ENCODE assay signal across 17 mouse cellular contexts in the genomic region with DNA sequence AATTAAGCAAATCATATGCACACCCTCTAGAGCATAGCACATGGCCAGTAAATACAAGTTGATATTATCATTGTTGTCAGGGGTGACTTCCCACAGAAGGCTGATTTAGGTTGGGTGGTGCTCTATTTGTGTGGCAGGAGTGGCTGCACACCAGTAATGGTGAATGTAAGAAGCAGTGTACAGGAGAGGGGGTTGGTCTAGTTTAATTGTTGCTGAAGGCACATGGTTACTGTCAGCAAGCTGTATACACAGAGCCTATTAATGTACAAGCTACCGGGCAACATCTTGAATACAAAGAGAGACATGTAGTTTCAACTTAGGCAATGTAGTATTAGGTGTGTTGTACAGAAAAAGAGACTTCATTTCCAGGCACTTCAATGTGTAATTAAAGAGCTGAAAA.
DNase-seq lines count a peak whose midpoint lies in the region; ATAC-seq and TF ChIP-seq lines count a peak whose summit lies in the region.
"Had no signal": no experiment of that assay in that cellular context is flagged by ENCODE, and none has a peak within 500 bp of the region (broad histone marks: within the 10 kb centered on the region; RNA-seq: fewer than 3 reads in every experiment).

No protein-coding gene starts in this region.

- TF ChIP-seq CTCF in intestine, postnatal 0 days (IDR thresholded peaks at IDR 0.05; ENCODE audit: low read depth), result no peak

- H3K4me3 ChIP-seq in intestine, embryonic 15.5 days (replicated peaks), result no peak overlapping the region
- no peak overlapping the region for H3K4me3 ChIP-seq in intestine, postnatal 0 days (ENCODE audit: low read depth, low read length)
- no peak overlapping the region for H3K4me3 ChIP-seq in midbrain, embryonic 15.5 days
- no peak overlapping the region for H3K4me3 ChIP-seq in midbrain, embryonic 13.5 days (replicated peaks)
- H3K4me3 ChIP-seq in forebrain, embryonic 14.5 days (ENCODE audit: low read depth, low read length), result no peak overlapping the region
- no peak overlapping the region for H3K4me3 ChIP-seq in intestine, embryonic 16.5 days (ENCODE audit: low read length)
- H3K4me3 ChIP-seq: embryonic facial prominence, embryonic 10.5 days; heart, embryonic 13.5 days had no signal

- H3K36me3 ChIP-seq in intestine, embryonic 15.5 days, result no peaks in the 10 kb centered on the region
- H3K36me3 ChIP-seq in intestine, postnatal 0 days (ENCODE audit: control insufficient read depth, insufficient read depth), result no peaks in the 10 kb centered on the region
- H3K36me3 ChIP-seq in midbrain, embryonic 15.5 days (replicated peaks), result no peaks in the 10 kb centered on the region
- H3K36me3 ChIP-seq in midbrain, embryonic 13.5 days, result no peaks in the 10 kb centered on the region
- no peaks in the 10 kb centered on the region for H3K36me3 ChIP-seq in forebrain, embryonic 14.5 days (ENCODE audit: control insufficient read depth, insufficient read depth, low read length)
- H3K36me3 ChIP-seq in intestine, embryonic 16.5 days (ENCODE audit: control insufficient read depth, insufficient read depth, low read length), result no peaks in the 10 kb centered on the region
- H3K36me3 ChIP-seq: embryonic facial prominence, embryonic 10.5 days; heart, embryonic 13.5 days had no signal

- H3K4me1 ChIP-seq in intestine, embryonic 15.5 days (replicated peaks), result no peaks in the 10 kb centered on the region
- H3K4me1 ChIP-seq in intestine, postnatal 0 days (replicated peaks; ENCODE audit: control insufficient read depth, insufficient read depth, low read length), result no peaks in the 10 kb centered on the region
- no peaks in the 10 kb centered on the region for H3K4me1 ChIP-seq in midbrain, embryonic 15.5 days
- H3K4me1 ChIP-seq in midbrain, embryonic 13.5 days (replicated peaks), result no peaks in the 10 kb centered on the region
- H3K4me1 ChIP-seq in forebrain, embryonic 14.5 days (ENCODE audit: control insufficient read depth, insufficient read depth, low read length), result no peaks in the 10 kb centered on the region
- H3K4me1 ChIP-seq in intestine, embryonic 16.5 days (ENCODE audit: control insufficient read depth, insufficient read depth, low read length), result no peaks in the 10 kb centered on the region
- H3K4me1 ChIP-seq: heart, embryonic 13.5 days had no signal

- ATAC-seq in intestine, embryonic 15.5 days, result peak; percentile 20; the same call in 1 of the 2 replicates
- no peak for ATAC-seq in intestine, postnatal 0 days
- ATAC-seq in midbrain, embryonic 15.5 days (replicated peaks), result 0 out of 2 replicates have a peak, but pooled peaks have one; percentile 48
- no peak for ATAC-seq in midbrain, embryonic 13.5 days
- peak; percentile 32; the same call in 1 of the 2 replicates for ATAC-seq in forebrain, embryonic 14.5 days
- peak; percentile 56; the same call in 1 of the 2 replicates for ATAC-seq in intestine, embryonic 16.5 days
- ATAC-seq: hindbrain, postnatal 0 days had no signal

- no peaks in the 10 kb centered on the region for H3K9me3 ChIP-seq in intestine, embryonic 15.5 days
- no peaks in the 10 kb centered on the region for H3K9me3 ChIP-seq in intestine, postnatal 0 days (ENCODE audit: control insufficient read depth)
- H3K9me3 ChIP-seq in midbrain, embryonic 15.5 days, result no peaks in the 10 kb centered on the region
- no peaks in the 10 kb centered on the region for H3K9me3 ChIP-seq in midbrain, embryonic 13.5 days
- no peaks in the 10 kb centered on the region for H3K9me3 ChIP-seq in forebrain, embryonic 14.5 days (replicated peaks; ENCODE audit: control insufficient read depth, low read length)
- no peaks in the 10 kb centered on the region for H3K9me3 ChIP-seq in intestine, embryonic 16.5 days (ENCODE audit: control insufficient read depth, low read length)
- H3K9me3 ChIP-seq: embryonic facial prominence, embryonic 10.5 days; heart, embryonic 13.5 days had no signal

- no peak overlapping the region for H3K27ac ChIP-seq in intestine, embryonic 15.5 days
- H3K27ac ChIP-seq in intestine, postnatal 0 days (ENCODE audit: low read depth, low read length), result no peak overlapping the region
- no peak overlapping the region for H3K27ac ChIP-seq in midbrain, embryonic 15.5 days
- no peak overlapping the region for H3K27ac ChIP-seq in midbrain, embryonic 13.5 days
- no peak overlapping the region for H3K27ac ChIP-seq in forebrain, embryonic 14.5 days (ENCODE audit: low read depth, low read length)
- no peak overlapping the region for H3K27ac ChIP-seq in intestine, embryonic 16.5 days (ENCODE audit: low read length)
- H3K27ac ChIP-seq: embryonic facial prominence, embryonic 10.5 days; heart, embryonic 13.5 days; hindbrain, postnatal 0 days had no signal

- no peak for DNase-seq in forebrain, embryonic 14.5 days (ENCODE audit: low spot score)
- no peak for DNase-seq in heart, adult 9 months (ENCODE audit: low spot score in 2 of 2)
- DNase-seq in layer of hippocampus, adult 9-10 months (ENCODE audit: low spot score), result no peak
- DNase-seq: adrenal gland, adult 2 months; adrenal gland, postnatal 25 days; cerebellum, adult 2 months; cerebellum, postnatal 10 days; gastrocnemius, postnatal 14 days; heart, postnatal 36 days had no signal

- WGBS in intestine, embryonic 15.5 days, result 39% methylated on average over 1 of the region's 1 CpGs
- 54% methylated on average over 1 of the region's 1 CpGs for WGBS in intestine, postnatal 0 days
- WGBS in midbrain, embryonic 15.5 days, result 67% methylated on average over 1 of the region's 1 CpGs
- WGBS in midbrain, embryonic 13.5 days, result 82% methylated on average over 1 of the region's 1 CpGs
- WGBS in forebrain, embryonic 14.5 days, result 60% methylated on average over 1 of the region's 1 CpGs
- WGBS in intestine, embryonic 16.5 days, result 49% methylated on average over 1 of the region's 1 CpGs

- no peaks in the 10 kb centered on the region for H3K27me3 ChIP-seq in intestine, embryonic 15.5 days (replicated peaks)
- no peaks in the 10 kb centered on the region for H3K27me3 ChIP-seq in intestine, postnatal 0 days (replicated peaks; ENCODE audit: control insufficient read depth, insufficient read depth, low read length)
- H3K27me3 ChIP-seq in midbrain, embryonic 15.5 days (replicated peaks), result no peaks in the 10 kb centered on the region
- no peaks in the 10 kb centered on the region for H3K27me3 ChIP-seq in midbrain, embryonic 13.5 days
- no peaks in the 10 kb centered on the region for H3K27me3 ChIP-seq in forebrain, embryonic 14.5 days (replicated peaks; ENCODE audit: control insufficient read depth, insufficient read depth, low read length)
- no peaks in the 10 kb centered on the region for H3K27me3 ChIP-seq in intestine, embryonic 16.5 days (replicated peaks; ENCODE audit: control insufficient read depth, insufficient read depth, low read length)
- H3K27me3 ChIP-seq: heart, embryonic 13.5 days had no signal

- no peak overlapping the region for H3K4me2 ChIP-seq in intestine, embryonic 15.5 days (replicated peaks)
- H3K4me2 ChIP-seq in intestine, postnatal 0 days (replicated peaks; ENCODE audit: low read depth), result no peak overlapping the region
- no peak overlapping the region for H3K4me2 ChIP-seq in midbrain, embryonic 15.5 days
- H3K4me2 ChIP-seq in midbrain, embryonic 13.5 days (replicated peaks), result no peak overlapping the region
- H3K4me2 ChIP-seq in forebrain, embryonic 14.5 days (ENCODE audit: low read length), result no peak overlapping the region
- no peak overlapping the region for H3K4me2 ChIP-seq in intestine, embryonic 16.5 days (ENCODE audit: low read depth, low read length)
- H3K4me2 ChIP-seq: heart, embryonic 13.5 days had no signal

- H3K9ac ChIP-seq in intestine, embryonic 15.5 days, result no peak overlapping the region
- H3K9ac ChIP-seq in intestine, postnatal 0 days (ENCODE audit: low read depth, low read length), result no peak overlapping the region
- H3K9ac ChIP-seq in midbrain, embryonic 15.5 days, result no peak overlapping the region
- no peak overlapping the region for H3K9ac ChIP-seq in midbrain, embryonic 13.5 days (replicated peaks)
- no peak overlapping the region for H3K9ac ChIP-seq in forebrain, embryonic 14.5 days (ENCODE audit: low read length)
- no peak overlapping the region for H3K9ac ChIP-seq in intestine, embryonic 16.5 days (ENCODE audit: low read depth, low read length)
- H3K9ac ChIP-seq: heart, embryonic 13.5 days had no signal

Comparison
In these comparisons a context has a peak if more than half of its experiments do, and no peak if none do; other contexts are left out.
1. ATAC-seq: peak in intestine, embryonic 15.5 days (single experiment), midbrain, embryonic 15.5 days (single experiment), forebrain, embryonic 14.5 days (single experiment) and intestine, embryonic 16.5 days (single experiment); none in intestine, postnatal 0 days (single experiment) and midbrain, embryonic 13.5 days (single experiment).